ENCODE assay signal across 18 mouse cellular contexts in the genomic region with DNA sequence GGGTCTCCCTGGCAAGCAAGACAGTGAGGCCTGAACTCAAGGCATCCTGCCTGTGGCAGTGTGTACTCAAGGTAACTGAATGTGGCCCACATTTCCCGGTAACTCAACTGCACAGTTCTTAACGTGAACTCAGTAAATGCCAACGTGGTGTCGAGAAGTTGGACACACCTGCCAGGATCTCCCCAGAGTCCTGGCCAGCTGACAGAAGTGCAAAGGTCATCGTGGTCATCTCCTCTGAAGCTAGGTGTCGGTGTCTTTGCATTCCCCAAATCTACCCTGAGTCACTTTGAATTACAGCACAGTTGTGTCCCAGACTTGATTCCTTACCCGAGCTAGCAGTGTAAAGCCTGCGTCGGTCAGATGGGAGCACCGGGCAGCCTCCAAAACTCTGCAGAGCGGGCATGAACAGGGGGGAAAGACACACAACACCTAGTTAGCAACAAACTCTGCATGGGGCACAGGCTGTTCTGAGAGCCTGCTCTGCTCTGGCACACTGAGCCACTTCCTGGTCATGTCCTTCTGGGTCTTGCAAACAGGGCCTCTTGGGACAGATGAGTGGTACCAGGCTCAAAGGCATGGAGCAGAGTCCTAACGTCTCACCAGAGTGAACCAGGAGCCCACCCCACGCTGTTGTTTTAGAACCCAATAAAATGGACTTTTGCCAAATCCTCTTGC. TPM values are rescaled to one million over a fixed set of nuclear protein-coding genes. Genes with fewer than 3 reads are reported as not detected.
DNase-seq lines count a peak whose midpoint lies in the region; ATAC-seq and TF ChIP-seq lines count a peak whose summit lies in the region.
"Had no signal": no experiment of that assay in that cellular context is flagged by ENCODE, and none has a peak within 500 bp of the region (broad histone marks: within the 10 kb centered on the region; RNA-seq: fewer than 3 reads in every experiment).

No protein-coding gene starts in this region.

- H3K9ac ChIP-seq in kidney, embryonic 14.5 days (ENCODE audit: low read depth, low read length), result no peak overlapping the region
- no peak overlapping the region for H3K9ac ChIP-seq in MEL (ENCODE audit: control insufficient read depth, low read depth, low read length, poor library complexity, severe bottlenecking)
- no peak overlapping the region for H3K9ac ChIP-seq in hindbrain, embryonic 16.5 days (ENCODE audit: low read depth, low read length)
- H3K9ac ChIP-seq: forebrain, embryonic 13.5 days; forebrain, postnatal 0 days; heart, embryonic 13.5 days; hindbrain, embryonic 12.5 days had no signal

- ATAC-seq in kidney, embryonic 14.5 days (ENCODE audit: low FRiP score, low TSS enrichment), result no peak
- ATAC-seq in hindbrain, embryonic 16.5 days, result no peak
- ATAC-seq: forebrain, embryonic 13.5 days; forebrain, postnatal 0 days had no signal

- no peak for TF ChIP-seq EP300 in MEL (IDR thresholded peaks at IDR 0.05; ENCODE audit: low read depth in 1 of 2, low read length in 2 of 2)

- TF ChIP-seq POLR2A in MEL (IDR thresholded peaks at IDR 0.05; ENCODE audit: control insufficient read depth in 1 of 2, insufficient read depth in 1 of 2, low read depth in 1 of 2, low read length in 2 of 2, poor library complexity in 1 of 2), result no peak

- H3K36me3 ChIP-seq in kidney, embryonic 14.5 days (ENCODE audit: control insufficient read depth, insufficient read depth, low read length), result no peaks in the 10 kb centered on the region
- H3K36me3 ChIP-seq in MEL (ENCODE audit: control insufficient read depth in 1 of 2, insufficient read depth in 2 of 2, low read length in 2 of 2), result no peaks in the 10 kb centered on the region
- peaks cover 9% of the 10 kb centered on the region for H3K36me3 ChIP-seq in hindbrain, embryonic 16.5 days (ENCODE audit: control insufficient read depth, insufficient read depth, low read length)
- H3K36me3 ChIP-seq: heart, embryonic 13.5 days had no signal

- H3K79me2 ChIP-seq in MEL (ENCODE audit: control insufficient read depth, insufficient read depth, low read length, poor library complexity), result no peaks in the 10 kb centered on the region

- H3K4me2 ChIP-seq in kidney, embryonic 14.5 days (replicated peaks; ENCODE audit: low read depth, low read length), result no peak overlapping the region
- H3K4me2 ChIP-seq in hindbrain, embryonic 16.5 days (ENCODE audit: low read length), result no peak overlapping the region
- H3K4me2 ChIP-seq: forebrain, embryonic 13.5 days; heart, embryonic 13.5 days; hindbrain, embryonic 12.5 days had no signal

- DNase-seq in kidney, adult 11 months, result peak; percentile 78
- no peak for DNase-seq in MEL (ENCODE audit: low read depth, low spot score)
- DNase-seq in kidney, adult 9 months, result peak; percentile 90
- DNase-seq in kidney, postnatal 36 days, result peak; percentile 81 to 88
- DNase-seq in urinary bladder, postnatal 14 days (ENCODE audit: low spot score), result no peak
- DNase-seq: adrenal gland, adult 2 months; adrenal gland, postnatal 25 days; cerebellum, adult 18-20 months; forebrain, postnatal 0 days; gastrocnemius, adult 2 months; gastrocnemius, postnatal 25 days; heart, postnatal 36 days had no signal

- WGBS in kidney, embryonic 14.5 days, result 79% methylated on average over 13 of the region's 13 CpGs
- WGBS in hindbrain, embryonic 16.5 days, result 85% methylated on average over 13 of the region's 13 CpGs

- no peaks in the 10 kb centered on the region for H3K27me3 ChIP-seq in kidney, embryonic 14.5 days (ENCODE audit: control insufficient read depth, insufficient read depth, low read length)
- H3K27me3 ChIP-seq in MEL (ENCODE audit: control insufficient read depth in 1 of 2, insufficient read depth in 2 of 2, low read length in 2 of 2), result no peaks in the 10 kb centered on the region
- H3K27me3 ChIP-seq in hindbrain, embryonic 16.5 days (replicated peaks; ENCODE audit: control insufficient read depth, insufficient read depth, low read length), result no peaks in the 10 kb centered on the region
- H3K27me3 ChIP-seq: forebrain, embryonic 13.5 days; hindbrain, embryonic 12.5 days had no signal

- no peaks in the 10 kb centered on the region for H3K9me3 ChIP-seq in kidney, embryonic 14.5 days (ENCODE audit: control insufficient read depth, low read length)
- no peaks in the 10 kb centered on the region for H3K9me3 ChIP-seq in MEL (replicated peaks; ENCODE audit: insufficient read depth, low read length)
- no peaks in the 10 kb centered on the region for H3K9me3 ChIP-seq in hindbrain, embryonic 16.5 days (ENCODE audit: control insufficient read depth, low read length)
- H3K9me3 ChIP-seq: embryonic facial prominence, embryonic 10.5 days; forebrain, embryonic 13.5 days; heart, embryonic 13.5 days; hindbrain, embryonic 12.5 days had no signal

- H3K4me3 ChIP-seq in kidney, embryonic 14.5 days (ENCODE audit: low read length), result no peak overlapping the region
- H3K4me3 ChIP-seq in MEL (ENCODE audit: control insufficient read depth in 1 of 2, insufficient read depth in 1 of 2, low read depth in 2 of 2, low read length in 2 of 2), result no peak overlapping the region
- no peak overlapping the region for H3K4me3 ChIP-seq in hindbrain, embryonic 16.5 days (ENCODE audit: low read length)
- H3K4me3 ChIP-seq: embryonic facial prominence, embryonic 10.5 days; forebrain, embryonic 13.5 days; gastrocnemius, adult 2 months; heart, embryonic 13.5 days; hindbrain, embryonic 12.5 days had no signal

- no peak for TF ChIP-seq RAD21 in MEL (IDR thresholded peaks at IDR 0.05; ENCODE audit: low read depth, low read length)

- no peak for TF ChIP-seq CTCF in MEL (IDR thresholded peaks at IDR 0.05 in 2 of 3, conservative IDR thresholded peaks at IDR 0.05 in 1 of 3; ENCODE audit: control insufficient read depth in 1 of 3, insufficient read depth in 1 of 3, low read depth in 2 of 3, low read length in 3 of 3, poor library complexity in 1 of 3, severe bottlenecking in 1 of 3)

- no peak overlapping the region for H3K27ac ChIP-seq in kidney, embryonic 14.5 days (ENCODE audit: low read depth, low read length)
- no peak overlapping the region for H3K27ac ChIP-seq in MEL (ENCODE audit: control insufficient read depth, low read depth, low read length)
- no peak overlapping the region for H3K27ac ChIP-seq in hindbrain, embryonic 16.5 days (ENCODE audit: low read depth, low read length)
- H3K27ac ChIP-seq: embryonic facial prominence, embryonic 10.5 days; forebrain, embryonic 13.5 days; gastrocnemius, adult 2 months; heart, embryonic 13.5 days; hindbrain, embryonic 12.5 days had no signal

- H3K4me1 ChIP-seq in kidney, embryonic 14.5 days (ENCODE audit: control insufficient read depth, insufficient read depth, low read length), result no peaks in the 10 kb centered on the region
- peaks cover 4 to 9% of the 10 kb centered on the region in 2 experiments; a peak in 3 of 4 replicates for H3K4me1 ChIP-seq in MEL (ENCODE audit: control insufficient read depth in 1 of 2, insufficient read depth in 2 of 2, low read length in 2 of 2)
- peaks cover 9% of the 10 kb centered on the region for H3K4me1 ChIP-seq in hindbrain, embryonic 16.5 days (ENCODE audit: control insufficient read depth, insufficient read depth, low read depth, low read length)
- H3K4me1 ChIP-seq: embryonic facial prominence, embryonic 10.5 days had no signal

TF ChIP-seq in MEL, 35 proteins besides CTCF, POLR2A, EP300 and RAD21:
- TF ChIP-seq MAX (IDR thresholded peaks at IDR 0.05; ENCODE audit: low read length) (no peak), ZKSCAN1 (IDR thresholded peaks at IDR 0.05; ENCODE audit: low read depth, low read length) (no peak), POLR2AphosphoS2 (IDR thresholded peaks at IDR 0.05; ENCODE audit: low read length) (no peak), USF1 (IDR thresholded peaks at IDR 0.05; ENCODE audit: low read depth, low read length) (0 out of 2 replicates have a peak, but pooled peaks have one; percentile 30), JUND (IDR thresholded peaks at IDR 0.05; ENCODE audit: low read depth, low read length) (no peak)

RNA-seq across cellular contexts. Expression of a gene that starts 54.3 kb away (rescaled TPM):
- polyA plus RNA-seq in kidney, embryonic 14.5 days (2014; fragmentation: Nextera tagmentation; extraction: Ambion mirVana), result 29.3 and 53.9 TPM in 2 replicates
- total RNA-seq in MEL (2012; rRNA removed), result 45.5 and 46.4 TPM in 2 replicates
- polyA plus RNA-seq in MEL (2012; ENCODE audit: insufficient read depth in 1 of 2, insufficient read length in 2 of 2, low read depth in 1 of 2, low replicate concordance in 2 of 2, missing spikeins in 1 of 2), result 10 to 100 TPM; 60.8 to 95.5 TPM
- 21.3 and 26.8 TPM in 2 replicates for polyA plus RNA-seq in hindbrain, embryonic 16.5 days (2015; fragmentation: Nextera tagmentation; extraction: Ambion mirVana)

Comparison
In these comparisons a context has a peak if more than half of its experiments do, and no peak if none do; other contexts are left out.
1. DNase-seq: peak in kidney, adult 11 months (single experiment), kidney, adult 9 months (single experiment) and kidney, postnatal 36 days (2 of 2); none in MEL (single experiment) and urinary bladder, postnatal 14 days (single experiment).